Mouse (Mus musculus) embryonic facial prominence, embryonic 13.5 days (tissue): ENCODE data around the gene Traip. TPM values are rescaled to one million over a fixed set of nuclear protein-coding genes. Genes with fewer than 3 reads are reported as not detected.

Source experiments
- ATAC-seq: fragments of 200-750 bp; cut with Nextera tagmentation; 2 replicates; pipeline ENCODE4 v1.8.0; 2017; ENCODE audit warnings: low read depth; ENCODE audit not compliant: insufficient number of reproducible peaks, insufficient read depth, low FRiP score, low TSS enrichment
- H3K27ac ChIP-seq: fragments of 300-500 bp; sonication (generic); 2 replicates; pipeline ENCODE4 v1.5.1; 2015; ENCODE audit warnings: moderate library complexity, mild to moderate bottlenecking, inconsistent platforms
- H3K27me3 ChIP-seq: fragments of 300-500 bp; sonication (generic); 2 replicates; pipeline ENCODE4 v1.6.1; 2015; ENCODE audit warnings: mild to moderate bottlenecking, inconsistent platforms
- H3K36me3 ChIP-seq: fragments of 300-500 bp; sonication (generic); 2 replicates; pipeline ENCODE4 v1.6.1; 2015; ENCODE audit warnings: mild to moderate bottlenecking, inconsistent platforms
- H3K4me1 ChIP-seq: fragments of 300-500 bp; sonication (generic); 2 replicates; pipeline ENCODE4 v1.6.1; 2015; ENCODE audit warnings: inconsistent platforms
- H3K4me2 ChIP-seq: fragments of 300-500 bp; sonication (generic); 2 replicates; pipeline ENCODE4 v1.6.1; 2015; ENCODE audit warnings: moderate library complexity, mild to moderate bottlenecking, inconsistent platforms
- H3K4me3 ChIP-seq: fragments of 300-500 bp; sonication (generic); 2 replicates; pipeline ENCODE4 v1.5.1; 2015; ENCODE audit warnings: mild to moderate bottlenecking, inconsistent platforms
- H3K9ac ChIP-seq: fragments of 300-500 bp; sonication (generic); 2 replicates; pipeline ENCODE4 v1.6.1; 2015; ENCODE audit warnings: mild to moderate bottlenecking, inconsistent platforms
- H3K9me3 ChIP-seq: fragments of 300-500 bp; sonication (generic); 2 replicates; pipeline ENCODE4 v1.6.1; 2016; ENCODE audit warnings: inconsistent platforms
- WGBS: fragments of 180-500 bp; shearing (Covaris S2); methylation state at CpG from one replicate; pipeline ENCODE4 v1.1.7; 2015; ENCODE audit warnings: mixed read lengths; 5-methylcytosine and 5-hydroxymethylcytosine counted together
- polyA plus RNA-seq: library from polyadenylated mRNA; unstranded; fragments of >200 nt; fragmentation: Nextera tagmentation; extraction: Ambion mirVana; gene quantifications from 2 replicates; pipeline ENCODE4 v1.2.1, GENCODE M21; 2015

Gene Traip
- polyA plus RNA-seq, 1 experiment from 2014 or later = 29.0 TPM

GRCm38 (mm10) chr9:107917895-107918608 lies 31.9 kb upstream of the Traip start:
- H3K9ac ChIP-seq = peak overlapping the region; percentile 16; the same call in 1 of the 2 replicates
- 25% methylated on average over 13 of the region's 13 CpGs for WGBS
- H3K4me2 ChIP-seq = peak overlapping the region; percentile 26
- H3K4me1 ChIP-seq = peaks cover 21% of the 10 kb centered on the region
- peak; percentile 39; the same call in 1 of the 2 replicates for ATAC-seq
- no peaks in the 10 kb centered on the region for H3K9me3 ChIP-seq
- peak overlapping the region; percentile 77 for H3K27ac ChIP-seq
- no peaks in the 10 kb centered on the region for H3K27me3 ChIP-seq
- no peak overlapping the region for H3K4me3 ChIP-seq
- peaks cover 11% of the 10 kb centered on the region for H3K36me3 ChIP-seq

- Histone ChIP-seq H3K9ac (no peak overlapping the region), H3K4me2 (no peak overlapping the region), H3K27ac (peak overlapping the region; percentile 77), H3K4me3 (no peak overlapping the region), H3K36me3 (peaks cover 6% of the 10 kb centered on the region; the same call in 1 of the 2 replicates), H3K9me3 (no peaks in the 10 kb centered on the region), H3K4me1 (peaks cover 26% of the 10 kb centered on the region), H3K27me3 (no peaks in the 10 kb centered on the region)
- ATAC-seq = no peak
- 82% methylated on average over 6 of the region's 6 CpGs for WGBS
Measured at GRCm38 (mm10) chr9:107918884-107919283, 31.1 kb upstream of the Traip start.

GRCm38 (mm10) chr9:107919441-107919840 lies 30.5 kb upstream of the Traip start:
- Histone ChIP-seq H3K9ac (no peak overlapping the region), H3K4me1 (peaks cover 32% of the 10 kb centered on the region), H3K27ac (no peak overlapping the region), H3K4me3 (no peak overlapping the region), H3K9me3 (no peaks in the 10 kb centered on the region), H3K4me2 (no peak overlapping the region), H3K27me3 (no peaks in the 10 kb centered on the region), H3K36me3 (peaks cover 6% of the 10 kb centered on the region; the same call in 1 of the 2 replicates)
- WGBS = 84% methylated on average over 5 of the region's 5 CpGs
- ATAC-seq = no peak

GRCm38 (mm10) chr9:107923021-107923420 lies 26.9 kb upstream of the Traip start:
- H3K9ac ChIP-seq = no peak overlapping the region
- H3K4me2 ChIP-seq = no peak overlapping the region
- peaks cover 27% of the 10 kb centered on the region for H3K4me1 ChIP-seq
- no peaks in the 10 kb centered on the region for H3K36me3 ChIP-seq
- no peak overlapping the region for H3K4me3 ChIP-seq
- ATAC-seq = no peak
- no peak overlapping the region for H3K27ac ChIP-seq
- H3K27me3 ChIP-seq = no peaks in the 10 kb centered on the region
- WGBS = 34% methylated on average over 7 of the region's 7 CpGs
- no peaks in the 10 kb centered on the region for H3K9me3 ChIP-seq

- Histone ChIP-seq H3K9me3 (no peaks in the 10 kb centered on the region), H3K4me3 (no peak overlapping the region), H3K4me2 (no peak overlapping the region), H3K27ac (peak overlapping the region; percentile 33), H3K36me3 (no peaks in the 10 kb centered on the region), H3K27me3 (no peaks in the 10 kb centered on the region), H3K9ac (no peak overlapping the region; the same call in 1 of the 2 replicates), H3K4me1 (peaks cover 17% of the 10 kb centered on the region)
- WGBS = 48% methylated on average over 6 of the region's 6 CpGs
- no peak for ATAC-seq
Measured at GRCm38 (mm10) chr9:107923956-107924355, 26.0 kb upstream of the Traip start.

- Histone ChIP-seq H3K27me3 (0 out of 2 replicates have a peak, but pooled peaks cover 3% of the 10 kb centered on the region), H3K4me1 (peaks cover 15% of the 10 kb centered on the region), H3K9me3 (no peaks in the 10 kb centered on the region), H3K4me3 (no peak overlapping the region), H3K36me3 (no peaks in the 10 kb centered on the region), H3K9ac (no peak overlapping the region), H3K27ac (no peak overlapping the region), H3K4me2 (no peak overlapping the region)
- no peak for ATAC-seq
- WGBS = 26% methylated on average over 3 of the region's 3 CpGs
Measured at GRCm38 (mm10) chr9:107925251-107925650, 24.7 kb upstream of the Traip start.

- H3K4me1 ChIP-seq = peaks cover 15% of the 10 kb centered on the region
- H3K4me2 ChIP-seq = no peak overlapping the region
- no peak overlapping the region for H3K9ac ChIP-seq
- H3K27me3 ChIP-seq = 0 out of 2 replicates have a peak, but pooled peaks cover 3% of the 10 kb centered on the region
- H3K4me3 ChIP-seq = no peak overlapping the region
- WGBS = 34% methylated on average over 9 of the region's 9 CpGs
- ATAC-seq = no peak
- H3K9me3 ChIP-seq = no peaks in the 10 kb centered on the region
- no peak overlapping the region for H3K27ac ChIP-seq
- no peaks in the 10 kb centered on the region for H3K36me3 ChIP-seq
Measured at GRCm38 (mm10) chr9:107926920-107927420, 23.0 kb upstream of the Traip start.

- no peak for ATAC-seq
- Histone ChIP-seq H3K4me3 (no peak overlapping the region), H3K9me3 (no peaks in the 10 kb centered on the region), H3K27ac (no peak overlapping the region), H3K4me1 (peaks cover 15% of the 10 kb centered on the region), H3K36me3 (no peaks in the 10 kb centered on the region), H3K9ac (no peak overlapping the region), H3K27me3 (0 out of 2 replicates have a peak, but pooled peaks cover 3% of the 10 kb centered on the region), H3K4me2 (no peak overlapping the region)
- 77% methylated on average over 5 of the region's 5 CpGs for WGBS
Measured at GRCm38 (mm10) chr9:107927749-107928148, 22.2 kb upstream of the Traip start.

- 80% methylated on average over 3 of the region's 3 CpGs for WGBS
Measured at GRCm38 (mm10) chr9:107928169-107928568, 21.8 kb upstream of the Traip start, which contains the start of gene Actl11. TSS of gene Actl11 (plus strand) at chr9:107928469.

GRCm38 (mm10) chr9:107932221-107932620 lies 17.7 kb upstream of the Traip start:
- H3K27me3 ChIP-seq = peaks cover 32% of the 10 kb centered on the region
- no peak for ATAC-seq
- H3K9me3 ChIP-seq = no peaks in the 10 kb centered on the region
- H3K4me3 ChIP-seq = no peak overlapping the region
- no peaks in the 10 kb centered on the region for H3K36me3 ChIP-seq
- no peak overlapping the region for H3K27ac ChIP-seq
- WGBS = 57% methylated on average over 4 of the region's 4 CpGs
- no peak overlapping the region for H3K4me2 ChIP-seq
- H3K4me1 ChIP-seq = peaks cover 16% of the 10 kb centered on the region
- H3K9ac ChIP-seq = no peak overlapping the region

More at GRCm38 (mm10) chr9:107928169-107928568, 21.8 kb upstream of the Traip start, which contains the start of gene Actl11:
- H3K9me3 ChIP-seq = no peaks in the 10 kb centered on the region
- ATAC-seq = no peak
- H3K36me3 ChIP-seq = no peaks in the 10 kb centered on the region
- H3K4me1 ChIP-seq = peaks cover 15% of the 10 kb centered on the region
- H3K9ac ChIP-seq = no peak within 1 kb of the TSS
- H3K4me2 ChIP-seq = no peak within 1 kb of the TSS
- H3K4me3 ChIP-seq = no peak within 1 kb of the TSS
- no peak within 1 kb of the TSS for H3K27ac ChIP-seq
- H3K27me3 ChIP-seq = 0 out of 2 replicates have a peak, but pooled peaks cover 3% of the 10 kb centered on the region

- no peak for ATAC-seq
- Histone ChIP-seq H3K27me3 (peaks cover 48% of the 10 kb centered on the region), H3K27ac (no peak overlapping the region), H3K4me1 (peaks cover 17% of the 10 kb centered on the region), H3K4me3 (no peak overlapping the region), H3K4me2 (no peak overlapping the region), H3K36me3 (no peaks in the 10 kb centered on the region), H3K9me3 (no peaks in the 10 kb centered on the region), H3K9ac (no peak overlapping the region)
- WGBS = 82% methylated on average over 11 of the region's 11 CpGs
Measured at GRCm38 (mm10) chr9:107934146-107934545, 15.8 kb upstream of the Traip start.

GRCm38 (mm10) chr9:107935374-107935773 lies 14.6 kb upstream of the Traip start, which contains the start of gene Camkv:
TSS of gene Camkv (plus strand) at chr9:107935674.
- Histone ChIP-seq H3K4me3 (peak within 1 kb of the TSS; percentile 59), H3K36me3 (no peaks in the 10 kb centered on the region), H3K4me1 (peaks cover 24% of the 10 kb centered on the region), H3K9ac (peak within 1 kb of the TSS; percentile 75), H3K27me3 (peaks cover 48% of the 10 kb centered on the region), H3K27ac (no peak within 1 kb of the TSS), H3K4me2 (peak within 1 kb of the TSS; percentile 97), H3K9me3 (no peaks in the 10 kb centered on the region)
- WGBS = 13% methylated on average over 3 of the region's 3 CpGs
- ATAC-seq = no peak
